Mouse (Mus musculus) v-Abl transformed pro-B cells (cell line): ENCODE data around the gene Olfr680-ps1.
"Not testable (repeated sequence)": the region's sequence is repeated elsewhere in the genome, so short reads cannot be mapped to it uniquely, and the experiment has no call there.

Source experiments
- in situ Hi-C, 2 experiments: fragments of 400-800 bp; cut with MboI; formaldehyde crosslinking; loops; one replicate each; pipeline ENCODE4 v1.15.1; 2025; ENCODE audit not compliant: unreplicated experiment in 2 of 2

Olfr680-ps1 gene

GRCm38 (mm10) chr7:105092717-105093116 is at the start of gene Olfr680-ps1:
TSS of gene Olfr680-ps1 (minus strand) at chr7:105092817.
- in situ Hi-C loops, result not testable (repeated sequence)

DNA sequence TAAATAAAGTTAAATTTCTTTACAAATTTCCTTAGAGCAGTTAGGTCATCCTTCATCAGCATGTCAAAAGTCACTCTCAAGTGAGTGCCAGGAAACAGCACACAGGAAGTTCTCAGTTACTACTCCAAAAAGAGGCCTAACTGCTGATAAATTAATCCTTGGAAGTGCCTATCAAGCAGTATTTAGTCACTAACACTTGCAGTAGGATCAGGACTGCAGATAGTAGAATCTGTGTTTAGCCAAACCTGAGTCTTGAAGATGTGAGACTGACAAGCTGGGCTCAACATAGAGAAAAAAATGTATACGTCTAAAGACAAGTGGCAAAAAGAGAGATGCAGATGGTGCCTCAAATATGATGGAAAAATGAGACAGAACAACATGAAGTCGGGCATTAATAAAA is 48.7 kb upstream of the Olfr680-ps1 start:
- in situ Hi-C loops, result no loop called here

DNA sequence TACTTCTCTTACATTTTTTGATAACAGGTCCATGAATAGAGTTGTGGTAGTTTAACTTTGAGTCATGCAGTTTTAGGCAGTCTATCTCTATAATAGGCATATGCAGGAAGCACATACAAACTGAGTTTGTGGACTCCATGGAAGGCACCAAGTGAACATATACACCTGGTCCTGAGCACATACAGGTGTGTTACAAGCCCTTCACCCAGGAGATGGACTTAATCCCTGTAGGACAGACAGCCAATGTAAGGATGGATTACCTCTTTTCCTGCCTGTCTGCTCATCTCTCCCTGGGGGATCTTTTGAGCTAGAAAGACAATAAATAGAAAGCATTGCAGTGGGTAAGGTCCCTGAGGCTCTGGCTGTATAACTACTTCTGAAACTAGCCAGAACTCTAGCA is 23.9 kb upstream of the Olfr680-ps1 start, which contains the start of gene Olfr681:
TSS of gene Olfr681 (plus strand) at position 301 of the 400 bp plus-strand sequence.
- in situ Hi-C loops, result no loop called here

- in situ Hi-C loops, result no loop called here
Observed at GRCm38 (mm10) chr7:105080905-105081304, 11.7 kb downstream of the Olfr680-ps1 start, which contains the start of gene Olfr679. TSS of gene Olfr679 (plus strand) at chr7:105081205.

GRCm38 (mm10) chr7:105064175-105064574 is 28.4 kb downstream of the Olfr680-ps1 start, which contains the start of gene Olfr678:
TSS of gene Olfr678 (plus strand) at chr7:105064475.
- in situ Hi-C loops, result no loop called here

DNA sequence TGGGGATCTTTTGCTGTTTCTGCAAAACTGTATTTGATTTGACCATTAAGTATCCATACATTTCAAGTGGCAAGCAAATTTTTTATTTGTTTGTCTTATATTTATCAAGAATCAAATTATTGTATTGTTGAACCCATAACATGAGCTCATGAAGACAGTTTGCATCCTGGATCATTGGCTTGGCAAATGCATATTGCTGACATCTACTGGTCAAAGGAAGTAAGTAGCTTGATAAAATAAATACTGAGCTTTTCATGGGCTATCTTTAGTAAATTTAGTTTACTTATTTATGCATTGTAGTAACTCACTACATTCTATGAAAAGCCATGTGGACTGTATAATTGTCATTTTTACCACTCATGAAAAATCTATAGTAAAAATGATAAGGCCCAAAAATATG is 33.7 kb downstream of the Olfr680-ps1 start:
- in situ Hi-C loops, result no loop called here
